Mouse (Mus musculus): ENCODE measurements around the gene Adam19.
A peak's percentile ranks its signal among the peaks of the same experiment; 100 is the strongest.
"Not testable (repeated sequence)": the region's sequence is repeated elsewhere in the genome, so short reads cannot be mapped to it uniquely, and the experiment has no call there.

The Adam19 gene

DNA sequence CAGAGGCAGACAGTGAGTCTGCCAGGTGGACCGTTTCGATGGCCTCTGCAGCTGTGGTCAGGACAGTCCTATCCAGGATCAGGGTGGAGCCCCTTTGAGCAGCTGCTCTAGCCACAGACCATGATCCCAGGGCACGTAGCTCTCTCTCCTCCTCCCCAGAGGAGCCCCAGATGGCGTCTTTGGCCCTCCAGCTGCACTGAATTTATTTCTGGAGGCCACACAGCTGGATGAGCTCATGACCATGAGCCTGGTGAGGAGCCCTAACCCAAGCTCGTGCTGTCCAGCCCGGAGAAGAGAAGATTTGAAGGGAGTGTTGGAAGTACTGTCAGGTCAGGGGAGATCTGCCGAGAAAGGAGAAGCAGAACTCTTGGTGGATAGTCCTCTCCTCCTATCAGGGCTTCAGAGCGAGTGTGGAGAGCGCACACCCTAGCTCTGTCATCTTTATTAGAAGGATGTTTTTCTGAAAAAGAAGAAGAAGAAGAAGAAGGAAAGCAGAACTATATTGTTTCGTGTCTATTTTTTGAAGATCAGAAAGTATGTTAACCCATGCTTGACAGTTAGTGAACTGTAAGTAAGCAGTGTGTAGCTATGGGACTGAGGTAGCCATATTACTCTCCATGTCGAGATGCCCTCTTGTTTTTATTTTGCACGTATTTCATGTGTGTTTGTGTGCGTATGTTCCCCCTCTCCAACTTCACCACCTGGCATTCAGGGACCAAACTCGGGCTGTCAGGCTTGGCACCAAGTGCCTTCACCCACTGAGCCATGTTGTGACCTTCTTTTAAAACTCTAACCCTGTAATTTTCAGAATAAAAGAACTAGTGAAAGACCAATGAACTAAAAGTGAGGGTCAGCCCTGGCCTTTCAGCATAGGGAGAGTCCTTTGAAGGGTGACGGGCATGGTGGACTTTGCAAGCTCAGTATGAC is 72.1 kb downstream of the Adam19 start:
- DNase-seq (ENCODE audit: low read depth, low spot score), result no peak

DNA sequence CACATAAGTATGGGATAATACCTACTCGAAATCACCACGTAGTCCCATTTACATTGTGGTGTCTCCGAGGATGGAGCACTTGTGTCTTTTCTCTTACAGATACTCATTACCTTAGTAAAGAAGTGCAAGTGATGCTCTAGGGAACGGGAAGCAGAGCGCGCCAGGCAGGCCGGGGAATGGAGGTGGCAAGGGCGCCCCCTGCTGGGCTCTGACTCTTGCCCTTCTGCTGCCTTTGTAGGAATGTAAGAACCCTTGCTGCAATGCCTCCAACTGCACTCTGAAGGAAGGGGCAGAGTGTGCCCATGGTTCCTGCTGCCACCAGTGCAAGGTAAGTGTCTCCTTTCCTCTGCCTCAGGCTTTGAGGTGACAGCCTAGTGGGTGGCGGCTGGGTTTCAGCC is 72.8 kb downstream of the Adam19 start:
- peak; percentile 89 for DNase-seq (ENCODE audit: low read depth, low spot score)

- DNase-seq (ENCODE audit: low read depth, low spot score), result no peak
Measured at GRCm38 (mm10) chr11:46131022-46131986, 75.5 kb downstream of the Adam19 start.

DNA sequence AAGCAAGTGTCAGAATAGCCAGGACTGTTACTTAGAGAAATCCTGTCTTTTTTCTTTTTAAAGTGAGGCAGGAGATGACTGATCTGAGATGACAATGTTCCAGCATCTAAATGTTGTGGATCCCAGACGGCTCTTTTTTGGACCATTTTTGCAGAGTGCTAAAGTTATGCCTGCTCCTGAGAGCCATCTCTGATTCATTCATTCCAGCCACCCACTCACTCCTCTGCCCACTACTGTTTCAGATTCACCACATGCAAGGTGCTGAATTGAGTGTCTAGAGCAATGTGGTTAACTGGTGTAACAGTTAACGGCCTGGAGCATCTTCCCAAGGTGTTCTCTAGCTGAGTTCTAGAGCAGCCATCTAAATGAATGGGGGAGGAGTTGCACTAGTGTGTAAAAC is 79.1 kb downstream of the Adam19 start:
- peak; percentile 54 for DNase-seq (ENCODE audit: low read depth, low spot score)

DNA sequence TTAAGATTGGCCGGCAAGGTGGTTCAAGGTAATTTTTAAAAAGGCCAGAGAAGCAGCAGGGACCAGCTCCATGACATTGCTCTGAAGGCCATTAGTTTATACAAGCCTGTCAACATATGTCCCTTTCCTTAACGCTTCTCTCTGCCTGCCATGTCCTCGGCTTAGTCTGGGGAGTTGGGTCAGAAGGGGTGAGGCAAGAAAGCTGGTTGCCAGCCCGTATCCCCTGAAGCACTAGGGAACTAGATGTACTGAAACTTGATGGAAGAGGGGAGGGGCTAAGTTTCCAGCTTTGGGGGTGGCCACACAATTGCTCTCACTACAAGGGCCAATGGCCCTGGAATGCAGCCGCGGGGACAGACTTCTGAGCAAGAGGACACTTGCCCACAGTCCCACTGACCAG is 87.5 kb downstream of the Adam19 start:
- no peak for DNase-seq (ENCODE audit: low read depth, low spot score)

- no peak for DNase-seq (ENCODE audit: low read depth, low spot score)
Measured at GRCm38 (mm10) chr11:46145163-46145875, 89.5 kb downstream of the Adam19 start.

DNA sequence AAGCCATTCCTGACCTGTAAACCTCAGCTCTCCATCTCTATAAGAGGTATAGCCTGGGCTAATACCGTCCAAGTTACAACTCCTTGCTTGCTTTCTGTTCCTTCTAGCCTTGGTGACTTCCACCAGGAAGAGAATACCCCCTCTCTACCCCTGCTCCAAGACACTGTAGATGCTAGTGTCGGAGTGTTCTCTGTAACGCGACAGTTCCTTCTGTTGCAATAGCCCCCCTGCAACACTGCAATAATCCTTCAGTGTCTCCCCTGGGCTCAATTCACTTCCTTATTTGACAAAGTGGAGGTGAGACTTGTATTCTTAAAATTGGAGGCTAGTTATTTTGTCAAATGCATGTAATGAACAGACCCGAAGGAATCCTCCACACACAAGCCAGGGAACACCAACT is 90.8 kb downstream of the Adam19 start:
- DNase-seq (ENCODE audit: low read depth, low spot score), result no peak

DNA sequence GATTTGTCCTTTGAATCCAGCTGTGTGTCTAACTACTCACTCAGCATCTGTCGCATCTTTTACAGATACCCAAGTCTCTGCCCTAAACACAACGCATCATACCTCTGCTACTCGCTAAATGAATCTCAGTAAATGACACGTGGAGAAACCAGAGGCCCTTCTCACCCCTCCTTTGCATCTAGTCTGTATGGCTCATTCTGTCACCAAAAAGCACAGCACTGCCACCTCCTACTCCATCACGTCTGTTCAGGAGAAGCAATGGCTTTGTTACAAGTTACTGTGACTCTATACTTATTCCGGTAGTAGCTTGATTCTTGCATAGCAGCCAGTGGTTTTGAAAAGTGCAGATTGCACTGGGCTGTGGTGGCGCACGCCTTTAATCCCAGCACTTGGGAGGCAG is 101.2 kb downstream of the Adam19 start:
- DNase-seq (ENCODE audit: low read depth, low spot score), result no peak

GRCm38 (mm10) chr11:46157462-46157861 is 101.7 kb downstream of the Adam19 start:
- DNase-seq (ENCODE audit: low read depth, low spot score), result no peak

DNA sequence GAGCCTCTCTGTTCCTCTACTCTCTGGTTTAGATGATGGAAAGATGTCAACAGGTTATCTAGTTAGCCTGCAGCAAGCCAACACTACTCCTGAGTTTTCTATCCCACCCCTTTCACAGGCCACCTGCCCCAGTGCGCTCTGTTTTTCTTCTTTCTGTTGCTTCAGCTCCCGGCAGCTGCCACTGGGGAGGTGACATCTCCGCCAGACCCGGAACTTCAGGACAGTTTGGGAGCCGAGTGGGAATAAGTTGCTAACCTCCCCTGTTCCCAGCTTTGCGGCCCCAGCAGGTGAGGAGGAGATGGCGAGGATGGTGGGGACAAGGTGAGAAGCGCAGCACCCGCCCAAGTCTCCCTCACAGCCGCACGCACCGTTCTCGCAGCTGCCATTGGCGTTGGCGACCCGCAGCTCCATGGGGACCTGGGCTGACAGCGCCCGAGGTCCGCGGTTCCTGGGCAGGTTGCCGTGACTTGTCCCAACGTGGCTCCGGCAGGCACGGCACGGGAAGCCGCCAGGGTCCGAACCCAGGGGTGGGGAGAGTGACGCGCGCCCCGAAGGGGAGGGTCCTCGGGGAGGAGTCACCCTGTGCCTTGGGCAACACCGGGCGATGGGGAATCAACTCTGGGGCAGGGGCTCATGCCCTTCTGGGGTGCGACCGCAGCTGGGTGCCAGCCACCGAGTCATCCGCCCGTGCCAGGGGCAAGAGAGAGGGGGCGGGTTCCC is 110.2 kb downstream of the Adam19 start, which contains the start of gene Nipal4:
Gene Nipal4 (minus strand): TSS at position 643 of the 720 bp plus-strand sequence.
- DNase-seq (ENCODE audit: low read depth, low spot score), result peak; percentile 27

DNA sequence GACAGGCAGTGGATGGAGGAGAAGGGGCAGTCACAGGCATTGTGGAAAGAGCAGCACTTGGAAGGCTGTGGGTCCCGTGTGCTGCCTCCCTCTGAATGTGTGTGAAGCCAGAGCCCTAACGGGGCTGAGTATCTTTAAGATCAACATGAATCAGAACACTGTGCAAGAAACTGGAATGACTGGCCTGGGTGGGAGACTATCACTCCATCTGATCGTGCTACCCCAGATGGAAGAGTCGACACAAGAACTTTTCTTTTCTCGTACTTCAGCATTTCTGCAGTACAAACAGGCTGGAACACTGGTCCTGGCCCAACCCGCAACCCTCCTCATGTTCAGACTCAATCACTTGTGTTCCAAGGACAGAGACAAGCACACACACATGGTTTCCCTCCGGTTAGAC is 112.7 kb downstream of the Adam19 start:
- no peak for DNase-seq (ENCODE audit: low read depth, low spot score)

GRCm38 (mm10) chr11:46169908-46170307 is 114.1 kb downstream of the Adam19 start:
- no peak for DNase-seq (ENCODE audit: low read depth, low spot score)

GRCm38 (mm10) chr11:46172128-46172527 is 116.3 kb downstream of the Adam19 start:
- no peak for DNase-seq (ENCODE audit: low read depth, low spot score)

GRCm38 (mm10) chr11:46176155-46176554 is 120.4 kb downstream of the Adam19 start:
- DNase-seq (ENCODE audit: low read depth, low spot score), result no peak

DNA sequence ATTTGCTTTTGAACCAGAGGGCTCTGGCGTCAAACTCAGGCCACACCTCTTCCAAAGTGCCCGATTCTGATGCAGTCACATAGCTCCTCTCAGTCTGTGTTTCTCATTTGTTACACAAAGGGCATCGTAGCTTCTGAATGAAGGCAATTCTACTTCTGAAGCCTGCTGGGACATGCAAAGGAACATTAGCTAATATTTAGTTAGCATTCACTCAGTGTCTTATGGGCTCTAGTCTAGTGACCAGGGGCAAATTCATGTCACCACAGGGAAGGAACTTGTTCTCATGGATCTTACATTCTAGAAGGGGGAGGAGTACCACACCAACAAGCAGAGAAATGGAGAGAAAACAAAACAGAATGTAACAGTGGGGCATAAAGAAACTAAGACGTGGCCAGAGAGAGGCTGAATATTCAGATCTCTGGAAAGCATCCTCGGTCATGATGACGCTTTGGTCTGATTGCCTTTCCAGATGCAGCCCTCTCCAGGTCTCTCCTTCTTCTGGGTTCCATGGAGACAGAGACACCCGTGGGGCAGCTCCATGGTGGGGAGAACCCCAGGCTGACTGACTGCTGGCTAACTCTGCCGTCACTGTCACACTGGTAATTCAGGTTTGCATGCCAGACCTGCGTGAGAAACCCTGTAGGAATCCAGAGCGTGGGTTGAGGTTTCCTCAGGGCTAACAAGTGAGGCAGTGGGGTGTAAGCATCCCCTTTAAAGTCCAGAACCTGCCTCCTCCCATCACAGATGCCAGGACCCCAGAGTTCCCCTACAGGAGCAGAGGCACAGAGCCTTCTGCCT is 121.7 kb downstream of the Adam19 start:
- no peak for DNase-seq (ENCODE audit: low read depth, low spot score)

- DNase-seq (ENCODE audit: low read depth, low spot score), result not testable (repeated sequence)
Measured at GRCm38 (mm10) chr11:46182031-46182430, 126.2 kb downstream of the Adam19 start.

- DNase-seq (ENCODE audit: low read depth, low spot score), result no peak
Measured at GRCm38 (mm10) chr11:46184946-46185345, 129.2 kb downstream of the Adam19 start.

GRCm38 (mm10) chr11:46185486-46185885 is 129.7 kb downstream of the Adam19 start:
- DNase-seq (ENCODE audit: low read depth, low spot score), result no peak

DNA sequence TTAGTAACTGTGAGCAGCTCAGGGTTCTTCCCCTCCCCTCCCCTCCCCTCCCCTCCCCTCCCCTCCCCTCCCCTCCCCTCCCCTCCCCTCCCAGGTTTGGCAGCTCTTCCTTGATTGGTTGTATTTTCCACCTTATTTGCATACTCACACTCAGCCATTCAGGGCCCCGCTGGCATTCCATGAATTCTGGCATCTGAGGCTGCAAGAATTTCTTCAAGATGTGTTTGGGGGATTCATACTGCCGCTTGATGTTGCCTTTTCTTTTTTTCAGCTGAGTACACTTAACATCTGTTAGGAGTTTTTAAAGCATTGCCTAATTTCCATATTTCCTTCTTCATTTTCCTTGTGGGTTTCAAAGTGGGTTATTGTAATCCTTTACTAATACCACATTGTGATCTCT is 132.5 kb downstream of the Adam19 start:
- no peak for DNase-seq (ENCODE audit: low read depth, low spot score)

- no peak for DNase-seq (ENCODE audit: low read depth, low spot score)
Measured at GRCm38 (mm10) chr11:46194175-46194574, 138.4 kb downstream of the Adam19 start.
